Mouse (Mus musculus): ENCODE measurements around the gene Zfp459. TPM values are rescaled to one million over a fixed set of nuclear protein-coding genes. Genes with fewer than 3 reads are reported as not detected.

Zfp459 gene
- polyA plus RNA-seq, 1 experiment from 2014 or later = 1.8 TPM

Other genes starting within 250 kb of the Zfp459 start
- gene Rsl1, start 248.2 kb downstream of the Zfp459 start, polyA plus RNA-seq (2015; fragmentation: Nextera tagmentation; extraction: Ambion mirVana) = 6.3 and 6.4 TPM in 2 replicates
- gene Zfp455, start 226.9 kb downstream of the Zfp459 start, polyA plus RNA-seq (2015; fragmentation: Nextera tagmentation; extraction: Ambion mirVana) = 2.2 and 2.6 TPM in 2 replicates
- gene Zfp458, start 143.0 kb downstream of the Zfp459 start, polyA plus RNA-seq (2015; fragmentation: Nextera tagmentation; extraction: Ambion mirVana) = 4.4 and 5.5 TPM in 2 replicates
- gene Zfp457, start 114.9 kb downstream of the Zfp459 start, polyA plus RNA-seq (2015; fragmentation: Nextera tagmentation; extraction: Ambion mirVana) = 1.0 and 1.1 TPM in 2 replicates
- gene Zfp595, start 88.8 kb downstream of the Zfp459 start, polyA plus RNA-seq (2015; fragmentation: Nextera tagmentation; extraction: Ambion mirVana) = 1.4 and 1.5 TPM in 2 replicates
- not detected in 2 replicates for gene Gm28044, start 60.9 kb downstream of the Zfp459 start, polyA plus RNA-seq (2015; fragmentation: Nextera tagmentation; extraction: Ambion mirVana)
- 0.58 and 0.60 TPM in 2 replicates for gene Zfp953, start 60.8 kb downstream of the Zfp459 start, polyA plus RNA-seq (2015; fragmentation: Nextera tagmentation; extraction: Ambion mirVana)
- gene Gm28041, start 45.7 kb downstream of the Zfp459 start, polyA plus RNA-seq (2015; fragmentation: Nextera tagmentation; extraction: Ambion mirVana) = not detected in 2 replicates
- gene Zfp456, start 45.6 kb downstream of the Zfp459 start, polyA plus RNA-seq (2015; fragmentation: Nextera tagmentation; extraction: Ambion mirVana) = 0.72 and 0.78 TPM in 2 replicates
- 4.2 and 6.5 TPM in 2 replicates for gene Zfp429, start 21.6 kb downstream of the Zfp459 start, polyA plus RNA-seq (2015; fragmentation: Nextera tagmentation; extraction: Ambion mirVana)
- gene Zfp874a, start 30.2 kb upstream of the Zfp459 start, polyA plus RNA-seq (2015; fragmentation: Nextera tagmentation; extraction: Ambion mirVana) = 5.7 and 7.1 TPM in 2 replicates
- gene Zfp874b, start 62.8 kb upstream of the Zfp459 start, polyA plus RNA-seq (2015; fragmentation: Nextera tagmentation; extraction: Ambion mirVana) = 3.2 and 3.3 TPM in 2 replicates
- 9.8 and 10.5 TPM in 2 replicates for gene Zfp58, start 79.1 kb upstream of the Zfp459 start, polyA plus RNA-seq (2015; fragmentation: Nextera tagmentation; extraction: Ambion mirVana)
- 0.16 TPM in 1 of 2 replicates, not detected in the other for gene Gm26965, start 104.7 kb upstream of the Zfp459 start, polyA plus RNA-seq (2015; fragmentation: Nextera tagmentation; extraction: Ambion mirVana)
- gene Zfp87, start 104.8 kb upstream of the Zfp459 start, polyA plus RNA-seq (2015; fragmentation: Nextera tagmentation; extraction: Ambion mirVana) = 32.6 and 37.6 TPM in 2 replicates
- gene Zfp748, start 132.4 kb upstream of the Zfp459 start, polyA plus RNA-seq (2015; fragmentation: Nextera tagmentation; extraction: Ambion mirVana) = 12.3 and 13.6 TPM in 2 replicates
- 4.4 and 4.9 TPM in 2 replicates for gene Zfp729b, start 188.3 kb upstream of the Zfp459 start, polyA plus RNA-seq (2015; fragmentation: Nextera tagmentation; extraction: Ambion mirVana)
- gene Gm49345, start 216.4 kb upstream of the Zfp459 start, polyA plus RNA-seq (2015; fragmentation: Nextera tagmentation; extraction: Ambion mirVana) = 0.16 TPM in 1 of 2 replicates, not detected in the other
- gene Zfp729a, start 216.4 kb upstream of the Zfp459 start, polyA plus RNA-seq (2015; fragmentation: Nextera tagmentation; extraction: Ambion mirVana) = 2.1 and 3.1 TPM in 2 replicates

All from hindbrain, embryonic 16.5 days (tissue).